Mouse (Mus musculus): ENCODE results near the gene Spata25. TPM values are rescaled to one million over a fixed set of nuclear protein-coding genes. Genes with fewer than 3 reads are reported as not detected.

The Spata25 gene
- polyA plus RNA-seq, 1 experiment from 2014 or later: not detected

- Histone ChIP-seq H3K9ac (ENCODE audit: low read depth, low read length) (no peak overlapping the region), H3K36me3 (ENCODE audit: control insufficient read depth, insufficient read depth, low read length) (peaks cover 29% of the 10 kb centered on the region), H3K27me3 (ENCODE audit: control insufficient read depth, insufficient read depth, low read depth, low read length) (no peaks in the 10 kb centered on the region), H3K9me3 (replicated peaks; ENCODE audit: control insufficient read depth, low read length, poor library complexity, severe bottlenecking) (no peaks in the 10 kb centered on the region), H3K27ac (ENCODE audit: low read length) (no peak overlapping the region), H3K4me2 (ENCODE audit: low read length) (no peak overlapping the region), H3K4me1 (ENCODE audit: control insufficient read depth, insufficient read depth, low read length) (peaks cover 7% of the 10 kb centered on the region), H3K4me3 (ENCODE audit: low read depth, low read length) (no peak overlapping the region)
- 83% methylated on average over 3 of the region's 3 CpGs for whole genome bisulfite sequencing
- ATAC-seq: no peak
Measured at GRCm38 (mm10) chr2:164793236-164793635, 35.1 kb downstream of the Spata25 start.

GRCm38 (mm10) chr2:164792400-164793190 is 35.7 kb downstream of the Spata25 start:
- Histone ChIP-seq H3K9ac (ENCODE audit: low read depth, low read length) (no peak overlapping the region), H3K36me3 (ENCODE audit: control insufficient read depth, insufficient read depth, low read length) (peaks cover 26% of the 10 kb centered on the region), H3K4me3 (ENCODE audit: low read depth, low read length) (no peak overlapping the region), H3K4me2 (ENCODE audit: low read length) (no peak overlapping the region), H3K27me3 (ENCODE audit: control insufficient read depth, insufficient read depth, low read depth, low read length) (no peaks in the 10 kb centered on the region), H3K9me3 (replicated peaks; ENCODE audit: control insufficient read depth, low read length, poor library complexity, severe bottlenecking) (no peaks in the 10 kb centered on the region), H3K27ac (ENCODE audit: low read length) (no peak overlapping the region), H3K4me1 (ENCODE audit: control insufficient read depth, insufficient read depth, low read length) (peaks cover 11% of the 10 kb centered on the region)
- no peak for ATAC-seq
- 94% methylated on average over 12 of the region's 12 CpGs for WGBS

- WGBS: 92% methylated on average over 18 of the region's 18 CpGs
Measured at GRCm38 (mm10) chr2:164791841-164792261, 36.5 kb downstream of the Spata25 start.

GRCm38 (mm10) chr2:164790451-164790850 is 37.9 kb downstream of the Spata25 start:
- ATAC-seq: no peak
- H3K27me3 ChIP-seq (ENCODE audit: control insufficient read depth, insufficient read depth, low read depth, low read length): no peaks in the 10 kb centered on the region
- peaks cover 24% of the 10 kb centered on the region for H3K36me3 ChIP-seq (ENCODE audit: control insufficient read depth, insufficient read depth, low read length)
- no peak overlapping the region for H3K4me3 ChIP-seq (ENCODE audit: low read depth, low read length)
- H3K4me1 ChIP-seq (ENCODE audit: control insufficient read depth, insufficient read depth, low read length): peaks cover 23% of the 10 kb centered on the region
- no peaks in the 10 kb centered on the region for H3K9me3 ChIP-seq (replicated peaks; ENCODE audit: control insufficient read depth, low read length, poor library complexity, severe bottlenecking)
- H3K9ac ChIP-seq (ENCODE audit: low read depth, low read length): no peak overlapping the region
- H3K4me2 ChIP-seq (ENCODE audit: low read length): no peak overlapping the region
- 88% methylated on average over 4 of the region's 4 CpGs for WGBS
- no peak overlapping the region for H3K27ac ChIP-seq (ENCODE audit: low read length)

More at GRCm38 (mm10) chr2:164791841-164792261, 36.5 kb downstream of the Spata25 start:
- Histone ChIP-seq H3K4me3 (ENCODE audit: low read depth, low read length) (no peak overlapping the region), H3K4me1 (ENCODE audit: control insufficient read depth, insufficient read depth, low read length) (peaks cover 18% of the 10 kb centered on the region), H3K27ac (ENCODE audit: low read length) (no peak overlapping the region), H3K9ac (ENCODE audit: low read depth, low read length) (no peak overlapping the region), H3K9me3 (replicated peaks; ENCODE audit: control insufficient read depth, low read length, poor library complexity, severe bottlenecking) (no peaks in the 10 kb centered on the region), H3K27me3 (ENCODE audit: control insufficient read depth, insufficient read depth, low read depth, low read length) (no peaks in the 10 kb centered on the region), H3K4me2 (ENCODE audit: low read length) (no peak overlapping the region), H3K36me3 (ENCODE audit: control insufficient read depth, insufficient read depth, low read length) (peaks cover 24% of the 10 kb centered on the region)
- no peak for ATAC-seq

- Histone ChIP-seq H3K27ac (ENCODE audit: low read length) (no peak overlapping the region), H3K4me3 (ENCODE audit: low read depth, low read length) (no peak overlapping the region), H3K36me3 (ENCODE audit: control insufficient read depth, insufficient read depth, low read length) (peaks cover 19% of the 10 kb centered on the region), H3K4me2 (ENCODE audit: low read length) (0 out of 2 replicates have a peak overlapping the region, but pooled peaks have one; percentile 17), H3K9me3 (replicated peaks; ENCODE audit: control insufficient read depth, low read length, poor library complexity, severe bottlenecking) (no peaks in the 10 kb centered on the region), H3K4me1 (ENCODE audit: control insufficient read depth, insufficient read depth, low read length) (peaks cover 27% of the 10 kb centered on the region), H3K27me3 (ENCODE audit: control insufficient read depth, insufficient read depth, low read depth, low read length) (no peaks in the 10 kb centered on the region), H3K9ac (ENCODE audit: low read depth, low read length) (peak overlapping the region; percentile 41; the same call in 1 of the 2 replicates)
- ATAC-seq: no peak
- WGBS: 69% methylated on average over 4 of the region's 4 CpGs
Measured at GRCm38 (mm10) chr2:164788411-164788810, 39.9 kb downstream of the Spata25 start.

GRCm38 (mm10) chr2:164787779-164788178 is 40.6 kb downstream of the Spata25 start:
- Histone ChIP-seq H3K4me3 (ENCODE audit: low read depth, low read length) (no peak overlapping the region), H3K27me3 (ENCODE audit: control insufficient read depth, insufficient read depth, low read depth, low read length) (no peaks in the 10 kb centered on the region), H3K4me2 (ENCODE audit: low read length) (0 out of 2 replicates have a peak overlapping the region, but pooled peaks have one; percentile 5), H3K36me3 (ENCODE audit: control insufficient read depth, insufficient read depth, low read length) (peaks cover 16% of the 10 kb centered on the region), H3K27ac (ENCODE audit: low read length) (no peak overlapping the region), H3K4me1 (ENCODE audit: control insufficient read depth, insufficient read depth, low read length) (peaks cover 27% of the 10 kb centered on the region), H3K9ac (ENCODE audit: low read depth, low read length) (no peak overlapping the region), H3K9me3 (replicated peaks; ENCODE audit: control insufficient read depth, low read length, poor library complexity, severe bottlenecking) (no peaks in the 10 kb centered on the region)
- 84% methylated on average over 10 of the region's 10 CpGs for WGBS
- ATAC-seq: no peak

- H3K27me3 ChIP-seq (ENCODE audit: control insufficient read depth, insufficient read depth, low read depth, low read length): no peaks in the 10 kb centered on the region
- peak overlapping the region; percentile 64 for H3K4me3 ChIP-seq (ENCODE audit: low read depth, low read length)
- peak overlapping the region; percentile 72 for H3K4me2 ChIP-seq (ENCODE audit: low read length)
- H3K9me3 ChIP-seq (replicated peaks; ENCODE audit: control insufficient read depth, low read length, poor library complexity, severe bottlenecking): no peaks in the 10 kb centered on the region
- H3K4me1 ChIP-seq (ENCODE audit: control insufficient read depth, insufficient read depth, low read length): peaks cover 27% of the 10 kb centered on the region
- no peak for ATAC-seq
- peaks cover 8% of the 10 kb centered on the region for H3K36me3 ChIP-seq (ENCODE audit: control insufficient read depth, insufficient read depth, low read length)
- H3K9ac ChIP-seq (ENCODE audit: low read depth, low read length): peak overlapping the region; percentile 74
- no peak overlapping the region for H3K27ac ChIP-seq (ENCODE audit: low read length)
- WGBS: 79% methylated on average over 3 of the region's 3 CpGs
Measured at GRCm38 (mm10) chr2:164787032-164787431, 41.3 kb downstream of the Spata25 start.

GRCm38 (mm10) chr2:164786388-164786885 is 41.9 kb downstream of the Spata25 start:
- H3K9ac ChIP-seq (ENCODE audit: low read depth, low read length): peak overlapping the region; percentile 74
- H3K4me1 ChIP-seq (ENCODE audit: control insufficient read depth, insufficient read depth, low read length): peaks cover 27% of the 10 kb centered on the region
- 13% methylated on average over 15 of the region's 15 CpGs for WGBS
- H3K27ac ChIP-seq (ENCODE audit: low read length): peak overlapping the region; percentile 64
- H3K9me3 ChIP-seq (replicated peaks; ENCODE audit: control insufficient read depth, low read length, poor library complexity, severe bottlenecking): no peaks in the 10 kb centered on the region
- peak overlapping the region; percentile 72 for H3K4me2 ChIP-seq (ENCODE audit: low read length)
- H3K36me3 ChIP-seq (ENCODE audit: control insufficient read depth, insufficient read depth, low read length): peaks cover 4% of the 10 kb centered on the region
- H3K4me3 ChIP-seq (ENCODE audit: low read depth, low read length): peak overlapping the region; percentile 64
- ATAC-seq: peak; percentile 38
- no peaks in the 10 kb centered on the region for H3K27me3 ChIP-seq (ENCODE audit: control insufficient read depth, insufficient read depth, low read depth, low read length)
